34 mouse cellular contexts compared by ENCODE assay signal in genomic region chr12:9847465-9848205, GRCm38 (mm10).
A peak's percentile ranks its signal among the peaks of the same experiment; 100 is the strongest.
DNase-seq lines count a peak whose midpoint lies in the region; ATAC-seq and TF ChIP-seq lines count a peak whose summit lies in the region.
"Had no signal": no experiment of that assay in that cellular context is flagged by ENCODE, and none has a peak within 500 bp of the region (broad histone marks: within the 10 kb centered on the region; RNA-seq: fewer than 3 reads in every experiment).

No protein-coding gene starts in this region.

- no peak overlapping the region for H3K9ac ChIP-seq in kidney, embryonic 15.5 days
- H3K9ac ChIP-seq in hindbrain, embryonic 16.5 days (ENCODE audit: low read depth, low read length): no peak overlapping the region
- H3K9ac ChIP-seq: hindbrain, embryonic 12.5 days; limb, embryonic 13.5 days; liver, embryonic 12.5 days; liver, postnatal 0 days; midbrain, embryonic 13.5 days; neural tube, embryonic 13.5 days; stomach, embryonic 15.5 days had no signal

- no peak overlapping the region for H3K4me2 ChIP-seq in kidney, embryonic 15.5 days
- H3K4me2 ChIP-seq in hindbrain, embryonic 16.5 days (ENCODE audit: low read length): no peak overlapping the region
- H3K4me2 ChIP-seq: heart, embryonic 11.5 days; hindbrain, embryonic 12.5 days; limb, embryonic 13.5 days; liver, embryonic 12.5 days; midbrain, embryonic 13.5 days; neural tube, embryonic 13.5 days; stomach, embryonic 15.5 days had no signal

- no peaks in the 10 kb centered on the region for H3K27me3 ChIP-seq in kidney, embryonic 15.5 days
- H3K27me3 ChIP-seq in hindbrain, embryonic 16.5 days (replicated peaks; ENCODE audit: control insufficient read depth, insufficient read depth, low read length): no peaks in the 10 kb centered on the region
- H3K27me3 ChIP-seq: hindbrain, embryonic 12.5 days; limb, embryonic 13.5 days; liver, embryonic 12.5 days; midbrain, embryonic 13.5 days; neural tube, embryonic 13.5 days; stomach, embryonic 15.5 days had no signal

- TF ChIP-seq CTCF in embryonic fibroblast, embryonic 13.5 days (IDR thresholded peaks at IDR 0.05; ENCODE audit: borderline replicate concordance, insufficient read depth, low read length): no peak

- H3K27ac ChIP-seq in kidney, embryonic 15.5 days: peak overlapping the region; percentile 64
- peak overlapping the region; percentile 65 for H3K27ac ChIP-seq in embryonic fibroblast, embryonic 13.5 days (ENCODE audit: insufficient read depth, low read length)
- no peak overlapping the region for H3K27ac ChIP-seq in hindbrain, embryonic 16.5 days (ENCODE audit: low read depth, low read length)
- H3K27ac ChIP-seq: gastrocnemius, adult 2 months; hindbrain, embryonic 12.5 days; layer of hippocampus, adult 2 months; left cerebral cortex, adult 2 months; limb, embryonic 13.5 days; liver, embryonic 12.5 days; midbrain, embryonic 13.5 days; neural tube, embryonic 13.5 days; stomach, embryonic 15.5 days had no signal

- peaks cover 5% of the 10 kb centered on the region; the same call in 1 of the 2 replicates for H3K4me1 ChIP-seq in kidney, embryonic 15.5 days
- no peaks in the 10 kb centered on the region for H3K4me1 ChIP-seq in embryonic fibroblast, embryonic 13.5 days (ENCODE audit: control insufficient read depth, insufficient read depth, low read length)
- no peaks in the 10 kb centered on the region for H3K4me1 ChIP-seq in hindbrain, embryonic 16.5 days (ENCODE audit: control insufficient read depth, insufficient read depth, low read depth, low read length)
- H3K4me1 ChIP-seq: hindbrain, embryonic 12.5 days; limb, embryonic 13.5 days; liver, embryonic 12.5 days; midbrain, embryonic 13.5 days; neural tube, embryonic 13.5 days; stomach, embryonic 15.5 days had no signal

- no peak for TF ChIP-seq POLR2A in embryonic fibroblast, embryonic 13.5 days (IDR thresholded peaks at IDR 0.05; ENCODE audit: low read depth, low read length)

- DNase-seq in kidney, postnatal 14 days: no peak
- DNase-seq in 3134 (ENCODE audit: extremely low read depth, insufficient read length, low spot score): peak; percentile 10
- DNase-seq in lung, postnatal 14 days: peak; percentile 39
- no peak for DNase-seq in retina, postnatal 1 day
- DNase-seq in cerebellum, postnatal 25 days: no peak
- DNase-seq: adrenal gland, adult 2 months; adrenal gland, postnatal 36 days; cerebellum, adult 18-20 months; cerebellum, postnatal 14 days; gastrocnemius, adult 2 months; gastrocnemius, postnatal 36 days; heart, adult 18-20 months; heart, postnatal 36 days; kidney, postnatal 10 days; liver, postnatal 0 days; right cerebral cortex, postnatal 14 days; thymus, adult 18-20 months; thymus, postnatal 25 days had no signal

- H3K9me3 ChIP-seq in kidney, embryonic 15.5 days (replicated peaks): no peaks in the 10 kb centered on the region
- H3K9me3 ChIP-seq in hindbrain, embryonic 16.5 days (ENCODE audit: control insufficient read depth, low read length): no peaks in the 10 kb centered on the region
- H3K9me3 ChIP-seq: hindbrain, embryonic 12.5 days; limb, embryonic 13.5 days; liver, embryonic 12.5 days; midbrain, embryonic 13.5 days; neural tube, embryonic 13.5 days; stomach, embryonic 15.5 days had no signal

- WGBS in kidney, embryonic 15.5 days: 71% methylated on average over 7 of the region's 7 CpGs
- 87% methylated on average over 7 of the region's 7 CpGs for WGBS in hindbrain, embryonic 16.5 days

- H3K4me3 ChIP-seq in kidney, embryonic 15.5 days (replicated peaks): no peak overlapping the region
- no peak overlapping the region for H3K4me3 ChIP-seq in embryonic fibroblast, embryonic 13.5 days (ENCODE audit: insufficient read depth, low read length)
- H3K4me3 ChIP-seq in hindbrain, embryonic 16.5 days (ENCODE audit: low read length): no peak overlapping the region
- H3K4me3 ChIP-seq: erythroblast, embryonic 14.5 days; gastrocnemius, adult 2 months; hindbrain, embryonic 12.5 days; layer of hippocampus, adult 2 months; left cerebral cortex, adult 2 months; limb, embryonic 13.5 days; liver, embryonic 12.5 days; midbrain, embryonic 13.5 days; neural tube, embryonic 13.5 days; stomach, embryonic 15.5 days had no signal

- no peaks in the 10 kb centered on the region for H3K36me3 ChIP-seq in kidney, embryonic 15.5 days
- no peaks in the 10 kb centered on the region for H3K36me3 ChIP-seq in hindbrain, embryonic 16.5 days (ENCODE audit: control insufficient read depth, insufficient read depth, low read length)
- H3K36me3 ChIP-seq: hindbrain, embryonic 12.5 days; limb, embryonic 13.5 days; liver, embryonic 12.5 days; midbrain, embryonic 13.5 days; neural tube, embryonic 13.5 days; stomach, embryonic 15.5 days had no signal

- ATAC-seq in kidney, embryonic 15.5 days (replicated peaks; ENCODE audit: low FRiP score): peak; percentile 76; the same call in 1 of the 2 replicates
- no peak for ATAC-seq in hindbrain, embryonic 16.5 days
- ATAC-seq: CD4-positive, CD25-positive, alpha-beta regulatory T cell, adult 4 months; forebrain, embryonic 16.5 days; intestine, embryonic 16.5 days; liver, embryonic 12.5 days; liver, postnatal 0 days; midbrain, embryonic 13.5 days had no signal

Comparison
In these comparisons a context has a peak if more than half of its experiments do, and no peak if none do; other contexts are left out.
1. DNase-seq: peak in 3134 (single experiment) and lung, postnatal 14 days (single experiment); none in kidney, postnatal 14 days (single experiment), retina, postnatal 1 day (single experiment) and cerebellum, postnatal 25 days (0 of 2).